Mouse (Mus musculus) heart, embryonic 13.5 days (tissue): ENCODE results near the gene Plet1. TPM values are rescaled to one million over a fixed set of nuclear protein-coding genes. Genes with fewer than 3 reads are reported as not detected.

Experiments used
- ATAC-seq: fragments of 200-750 bp; cut with Nextera tagmentation; 2 replicates; pipeline ENCODE4 v1.8.0; 2017; ENCODE audit warnings: moderate TSS enrichment; ENCODE audit not compliant: insufficient number of reproducible peaks, low FRiP score, low TSS enrichment; ENCODE audit errors: extremely low read depth
- H3K27ac ChIP-seq: fragments of 300-500 bp; sonication (generic); replicated peaks from 2 replicates; pipeline ENCODE4 v1.5.1; 2015; ENCODE audit warnings: moderate library complexity, mild to moderate bottlenecking, inconsistent platforms
- H3K27me3 ChIP-seq: fragments of 300-500 bp; sonication (generic); replicated peaks from 2 replicates; pipeline ENCODE4 v1.6.1; 2015; ENCODE audit warnings: mild to moderate bottlenecking, inconsistent platforms
- H3K36me3 ChIP-seq: fragments of 300-500 bp; sonication (generic); 2 replicates; pipeline ENCODE4 v1.6.1; 2015; ENCODE audit warnings: mild to moderate bottlenecking, inconsistent platforms
- H3K4me1 ChIP-seq: fragments of 300-500 bp; sonication (generic); 2 replicates; pipeline ENCODE4 v1.6.1; 2015; ENCODE audit warnings: inconsistent platforms
- H3K4me2 ChIP-seq: fragments of 300-500 bp; sonication (generic); 2 replicates; pipeline ENCODE4 v1.6.1; 2015; ENCODE audit warnings: inconsistent platforms, mild to moderate bottlenecking, moderate library complexity
- H3K4me3 ChIP-seq: fragments of 300-500 bp; sonication (generic); 2 replicates; pipeline ENCODE4 v1.5.1; 2015; ENCODE audit warnings: moderate library complexity, mild to moderate bottlenecking, inconsistent platforms
- H3K9ac ChIP-seq: fragments of 300-500 bp; sonication (generic); 2 replicates; pipeline ENCODE4 v1.6.1; 2015; ENCODE audit warnings: inconsistent platforms, mild to moderate bottlenecking, moderate library complexity
- H3K9me3 ChIP-seq: fragments of 300-500 bp; sonication (generic); 2 replicates; pipeline ENCODE4 v1.6.1; 2016; ENCODE audit warnings: inconsistent platforms
- WGBS: fragments of 180-500 bp; shearing (Covaris S2); methylation state at CpG from one replicate; pipeline ENCODE4 v1.1.7; 2015; ENCODE audit warnings: mixed read lengths; 5-methylcytosine and 5-hydroxymethylcytosine counted together
- polyA plus RNA-seq: library from polyadenylated mRNA; unstranded; fragments of >200 nt; fragmentation: Nextera tagmentation; extraction: Ambion mirVana; gene quantifications from 2 replicates; pipeline ENCODE4 v1.2.1, GENCODE M21; 2015

Gene Plet1
- 0.14 and 0.19 TPM in 2 replicates for polyA plus RNA-seq

DNA sequence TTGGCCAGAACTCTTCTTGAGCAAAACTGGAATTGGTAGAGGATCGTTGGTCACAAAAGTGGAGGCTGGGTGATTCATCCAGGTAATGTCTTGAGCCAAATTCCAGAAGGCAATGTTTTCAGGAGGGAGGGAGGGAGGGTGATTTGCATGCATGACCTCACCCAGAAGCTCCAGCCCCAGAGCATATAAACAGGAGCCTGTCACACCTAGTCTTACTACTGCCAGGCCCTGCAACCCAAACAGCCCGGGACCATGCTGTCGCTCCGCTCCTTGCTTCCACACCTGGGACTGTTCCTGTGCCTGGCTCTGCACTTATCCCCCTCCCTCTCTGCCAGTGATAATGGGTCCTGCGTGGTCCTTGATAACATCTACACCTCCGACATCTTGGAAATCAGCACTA is at the start of gene Plet1:
TSS of gene Plet1 (plus strand) at position 215 of the 400 bp plus-strand sequence.
- Histone ChIP-seq H3K36me3 (no peaks in the 10 kb centered on the region), H3K9me3 (no peaks in the 10 kb centered on the region), H3K27ac (no peak within 1 kb of the TSS), H3K4me2 (no peak within 1 kb of the TSS), H3K4me1 (peaks cover 19% of the 10 kb centered on the region), H3K4me3 (no peak within 1 kb of the TSS), H3K9ac (no peak within 1 kb of the TSS), H3K27me3 (no peaks in the 10 kb centered on the region)
- WGBS, result 70% methylated on average over 6 of the region's 6 CpGs
- ATAC-seq, result no peak

- Histone ChIP-seq H3K27ac (no peak overlapping the region), H3K9me3 (0 out of 2 replicates have a peak, but pooled peaks cover 5% of the 10 kb centered on the region), H3K36me3 (no peaks in the 10 kb centered on the region), H3K4me1 (peaks cover 16% of the 10 kb centered on the region), H3K4me2 (no peak overlapping the region), H3K9ac (0 out of 2 replicates have a peak overlapping the region, but pooled peaks have one; percentile 19), H3K27me3 (no peaks in the 10 kb centered on the region; the same call in 1 of the 2 replicates), H3K4me3 (no peak overlapping the region)
- no peak for ATAC-seq
- WGBS, result 50% methylated on average over 13 of the region's 13 CpGs
Observed at GRCm38 (mm10) chr9:50449048-50449447, 45.3 kb upstream of the Plet1 start.

- Histone ChIP-seq H3K4me1 (peaks cover 16% of the 10 kb centered on the region), H3K36me3 (no peaks in the 10 kb centered on the region), H3K9ac (peak overlapping the region; percentile 50), H3K4me2 (peak overlapping the region; percentile 56), H3K27me3 (no peaks in the 10 kb centered on the region; the same call in 1 of the 2 replicates), H3K9me3 (no peaks in the 10 kb centered on the region), H3K27ac (no peak overlapping the region), H3K4me3 (peak overlapping the region; percentile 2)
- WGBS, result 50% methylated on average over 9 of the region's 9 CpGs
- no peak for ATAC-seq
Observed at GRCm38 (mm10) chr9:50451456-50452218, 42.7 kb upstream of the Plet1 start.

- peak overlapping the region; percentile 56 for H3K4me2 ChIP-seq
- H3K9ac ChIP-seq, result peak overlapping the region; percentile 50; the same call in 1 of the 2 replicates
- no peaks in the 10 kb centered on the region for H3K36me3 ChIP-seq
- H3K4me1 ChIP-seq, result peaks cover 16% of the 10 kb centered on the region
- H3K4me3 ChIP-seq, result peak overlapping the region; percentile 2; the same call in 1 of the 2 replicates
- H3K27ac ChIP-seq, result no peak overlapping the region
- no peak for ATAC-seq
- 16% methylated on average over 10 of the region's 10 CpGs for WGBS
- no peaks in the 10 kb centered on the region; the same call in 1 of the 2 replicates for H3K27me3 ChIP-seq
- H3K9me3 ChIP-seq, result no peaks in the 10 kb centered on the region
Observed at GRCm38 (mm10) chr9:50452303-50452775, 42.0 kb upstream of the Plet1 start.

GRCm38 (mm10) chr9:50457596-50457995 is 36.7 kb upstream of the Plet1 start:
- H3K4me1 ChIP-seq, result peaks cover under 1% of the 10 kb centered on the region
- H3K27ac ChIP-seq, result no peak overlapping the region
- no peaks in the 10 kb centered on the region for H3K36me3 ChIP-seq
- H3K9ac ChIP-seq, result no peak overlapping the region
- H3K4me3 ChIP-seq, result no peak overlapping the region
- H3K4me2 ChIP-seq, result no peak overlapping the region
- no peaks in the 10 kb centered on the region for H3K9me3 ChIP-seq
- WGBS, result 71% methylated on average over 7 of the region's 7 CpGs
- H3K27me3 ChIP-seq, result no peaks in the 10 kb centered on the region; the same call in 1 of the 2 replicates
- ATAC-seq, result no peak

GRCm38 (mm10) chr9:50459537-50459936 is 34.8 kb upstream of the Plet1 start:
- H3K9me3 ChIP-seq, result no peaks in the 10 kb centered on the region

DNA sequence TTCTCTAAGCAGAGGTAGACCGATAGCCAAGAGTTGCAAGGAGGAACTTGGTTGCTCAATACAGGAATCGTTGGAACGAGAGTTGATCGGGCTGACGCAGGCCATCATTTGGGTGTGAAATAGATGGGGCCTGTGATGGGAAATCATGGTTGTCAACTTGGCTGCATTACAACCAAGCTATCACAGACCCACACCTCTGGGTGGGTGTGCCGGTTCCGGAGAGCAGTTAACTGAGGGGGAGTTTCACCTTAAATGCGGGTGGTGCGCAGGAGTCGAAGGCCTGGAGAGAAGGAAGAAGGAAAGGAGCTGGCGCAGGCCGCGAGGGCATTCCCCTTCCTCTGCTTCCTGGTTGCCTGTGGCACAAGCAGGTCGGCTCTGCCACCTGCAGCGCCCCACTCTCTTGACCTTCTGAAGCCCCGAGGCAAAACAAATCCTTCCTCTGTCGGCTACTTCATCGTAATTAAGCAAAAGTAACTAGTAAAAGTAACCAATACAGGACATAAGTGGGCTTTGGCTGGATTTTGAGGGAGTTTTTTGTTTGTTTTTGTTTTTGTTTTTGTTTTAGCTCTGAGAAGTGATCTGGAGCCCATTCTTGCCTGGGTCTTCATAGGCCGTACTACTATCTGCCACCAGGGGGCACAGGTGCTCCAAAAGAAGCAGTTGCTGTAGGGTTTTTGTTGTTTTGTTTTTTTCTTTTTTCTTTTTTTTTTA is 31.7 kb upstream of the Plet1 start:
- Histone ChIP-seq H3K36me3 (no peaks in the 10 kb centered on the region), H3K9ac (peak overlapping the region; percentile 65), H3K4me1 (no peaks in the 10 kb centered on the region; the same call in 1 of the 2 replicates), H3K9me3 (no peaks in the 10 kb centered on the region), H3K4me2 (peak overlapping the region; percentile 60), H3K27ac (no peak overlapping the region), H3K4me3 (peak overlapping the region; percentile 37), H3K27me3 (no peaks in the 10 kb centered on the region; the same call in 1 of the 2 replicates)
- ATAC-seq, result no peak
- 41% methylated on average over 19 of the region's 19 CpGs for WGBS

More at GRCm38 (mm10) chr9:50459537-50459936, 34.8 kb upstream of the Plet1 start:
- Histone ChIP-seq H3K27me3 (no peaks in the 10 kb centered on the region; the same call in 1 of the 2 replicates), H3K36me3 (no peaks in the 10 kb centered on the region), H3K4me2 (no peak overlapping the region), H3K4me1 (no peaks in the 10 kb centered on the region; the same call in 1 of the 2 replicates), H3K9ac (no peak overlapping the region), H3K4me3 (no peak overlapping the region), H3K27ac (no peak overlapping the region)
- no peak for ATAC-seq
- WGBS, result 42% methylated on average over 2 of the region's 2 CpGs

- H3K9ac ChIP-seq, result no peak overlapping the region
- peak overlapping the region; percentile 60 for H3K4me2 ChIP-seq
- H3K27ac ChIP-seq, result no peak overlapping the region
- WGBS, result 31% methylated on average over 4 of the region's 4 CpGs
- H3K27me3 ChIP-seq, result no peaks in the 10 kb centered on the region; the same call in 1 of the 2 replicates
- ATAC-seq, result no peak
- H3K4me1 ChIP-seq, result no peaks in the 10 kb centered on the region; the same call in 1 of the 2 replicates
- no peaks in the 10 kb centered on the region for H3K9me3 ChIP-seq
- H3K36me3 ChIP-seq, result no peaks in the 10 kb centered on the region
- H3K4me3 ChIP-seq, result no peak overlapping the region
Observed at GRCm38 (mm10) chr9:50463205-50463508, 31.2 kb upstream of the Plet1 start.

GRCm38 (mm10) chr9:50470377-50471100 is 23.8 kb upstream of the Plet1 start:
- H3K27me3 ChIP-seq, result no peaks in the 10 kb centered on the region; the same call in 1 of the 2 replicates
- H3K9me3 ChIP-seq, result no peaks in the 10 kb centered on the region
- H3K4me3 ChIP-seq, result no peak overlapping the region
- H3K9ac ChIP-seq, result no peak overlapping the region
- H3K4me1 ChIP-seq, result peaks cover 22% of the 10 kb centered on the region
- ATAC-seq, result no peak
- H3K27ac ChIP-seq, result peak overlapping the region; percentile 40; the same call in 1 of the 2 replicates
- WGBS, result 58% methylated on average over 5 of the region's 5 CpGs
- no peaks in the 10 kb centered on the region for H3K36me3 ChIP-seq
- H3K4me2 ChIP-seq, result no peak overlapping the region

DNA sequence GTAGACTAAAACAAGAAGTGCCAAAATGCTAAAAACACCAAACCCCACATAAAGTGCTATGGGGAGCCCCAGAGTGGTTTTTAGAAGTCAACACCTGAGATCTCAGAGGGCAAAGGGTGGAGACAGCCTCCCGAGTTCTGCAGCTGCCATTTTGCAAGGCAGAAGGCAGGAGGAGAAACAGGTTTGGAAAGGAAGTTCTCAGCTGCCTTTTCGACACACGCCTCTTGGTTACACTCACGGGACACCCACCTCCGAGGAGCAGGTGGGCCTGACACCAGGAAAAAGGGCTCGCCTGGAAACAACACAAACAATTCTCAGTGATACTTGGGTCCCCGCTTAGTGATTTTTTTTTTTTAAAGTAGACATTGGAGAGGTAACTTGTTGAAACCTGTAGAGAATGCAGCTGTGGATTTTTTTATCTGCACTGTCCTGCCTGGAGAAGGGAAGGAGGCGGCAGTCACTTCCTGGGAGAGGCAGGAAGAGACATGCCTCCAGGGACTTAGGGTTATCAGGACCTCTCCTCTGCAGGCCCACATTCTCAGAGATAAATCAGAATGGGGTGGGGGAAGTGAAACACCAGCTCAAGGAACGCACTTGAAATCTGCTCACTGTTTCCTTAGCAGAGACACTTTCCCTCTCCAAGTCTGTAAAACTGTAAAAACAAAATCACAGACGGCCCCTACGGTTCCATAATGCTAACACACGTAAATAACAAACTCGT is 23.0 kb upstream of the Plet1 start:
- Histone ChIP-seq H3K4me1 (peaks cover 22% of the 10 kb centered on the region), H3K4me2 (peak overlapping the region; percentile 20), H3K9ac (no peak overlapping the region), H3K27me3 (no peaks in the 10 kb centered on the region; the same call in 1 of the 2 replicates), H3K36me3 (no peaks in the 10 kb centered on the region), H3K9me3 (no peaks in the 10 kb centered on the region), H3K4me3 (no peak overlapping the region), H3K27ac (peak overlapping the region; percentile 40)
- ATAC-seq, result no peak
- 37% methylated on average over 13 of the region's 13 CpGs for WGBS
